Mouse (Mus musculus) heart, embryonic 11.5 days (tissue): ENCODE measurements around the gene BC028528. TPM values are rescaled to one million over a fixed set of nuclear protein-coding genes. Genes with fewer than 3 reads are reported as not detected.
A peak's percentile ranks its signal among the peaks of the same experiment; 100 is the strongest.

Experiments used
- ATAC-seq: fragments of 200-750 bp; cut with Nextera tagmentation; replicated peaks from 2 replicates; pipeline ENCODE4 v1.8.0; 2017; ENCODE audit warnings: moderate library complexity; ENCODE audit not compliant: insufficient number of reproducible peaks, low FRiP score, low TSS enrichment
- H3K27ac ChIP-seq: fragments of 300-500 bp; sonication (generic); 2 replicates; pipeline ENCODE4 v1.5.1; 2014; ENCODE audit warnings: mild to moderate bottlenecking, low read depth, low read length
- H3K27me3 ChIP-seq: fragments of 300-500 bp; sonication (generic); 2 replicates; pipeline ENCODE4 v1.6.1; 2014; ENCODE audit warnings: mild to moderate bottlenecking, low read length, mixed read lengths; ENCODE audit not compliant: control insufficient read depth, insufficient read depth
- H3K36me3 ChIP-seq: fragments of 300-500 bp; sonication (generic); 2 replicates; pipeline ENCODE4 v1.6.1; 2014; ENCODE audit warnings: mild to moderate bottlenecking, low read length, moderate library complexity, mixed read lengths; ENCODE audit not compliant: control insufficient read depth, insufficient read depth
- H3K4me1 ChIP-seq: fragments of 300-500 bp; sonication (generic); 2 replicates; pipeline ENCODE4 v1.6.1; 2014; ENCODE audit warnings: low read length; ENCODE audit not compliant: control insufficient read depth, insufficient read depth
- H3K4me2 ChIP-seq: fragments of 300-500 bp; sonication (generic); 2 replicates; pipeline ENCODE4 v1.6.1; 2014; ENCODE audit warnings: mild to moderate bottlenecking, moderate library complexity
- H3K4me3 ChIP-seq: fragments of 300-500 bp; sonication (generic); 2 replicates; pipeline ENCODE4 v1.5.1; 2014; ENCODE audit warnings: low read depth, low read length
- H3K9ac ChIP-seq: fragments of 300-500 bp; sonication (generic); 2 replicates; pipeline ENCODE4 v1.6.1; 2014; ENCODE audit warnings: mild to moderate bottlenecking, low read depth, low read length, moderate library complexity
- H3K9me3 ChIP-seq: fragments of 300-500 bp; sonication (generic); replicated peaks from 2 replicates; pipeline ENCODE4 v1.6.1; 2016; ENCODE audit warnings: low read length; ENCODE audit not compliant: control insufficient read depth
- WGBS: fragments of 180-500 bp; shearing (Covaris S2); extraction: QIAGEN DNeasy Blood & Tissue Kit; methylation state at CpG from one replicate; pipeline ENCODE4 v1.1.7; 2014; ENCODE audit not compliant: insufficient replicate concordance; 5-methylcytosine and 5-hydroxymethylcytosine counted together
- polyA plus RNA-seq: library from polyadenylated mRNA; unstranded; fragments of >200 nt; fragmentation: Nextera tagmentation; extraction: Ambion mirVana; gene quantifications from 2 replicates; pipeline ENCODE4 v1.2.1, GENCODE M21; 2014

BC028528 gene
- polyA plus RNA-seq, 1 experiment from 2014 or later: 29.3 TPM

GRCm38 (mm10) chr3:95871392-95871867 lies 20.4 kb downstream of the BC028528 start, which contains the start of gene Mrps21:
Mrps21 (minus strand) TSS chr3:95871519.
- H3K4me2 ChIP-seq: peak within 1 kb of the TSS; percentile 80
- WGBS: under 1% methylated on average over 33 of the region's 33 CpGs
- peak within 1 kb of the TSS; percentile 89 for H3K27ac ChIP-seq
- peak within 1 kb of the TSS; percentile 77 for H3K4me3 ChIP-seq
- H3K36me3 ChIP-seq: peaks cover 11% of the 10 kb centered on the region
- peaks cover 11% of the 10 kb centered on the region for H3K4me1 ChIP-seq
- no peaks in the 10 kb centered on the region for H3K9me3 ChIP-seq
- ATAC-seq: peak; percentile 86
- no peaks in the 10 kb centered on the region for H3K27me3 ChIP-seq
- H3K9ac ChIP-seq: peak within 1 kb of the TSS; percentile 91

- Histone ChIP-seq H3K27me3 (no peaks in the 10 kb centered on the region), H3K36me3 (peaks cover 11% of the 10 kb centered on the region), H3K4me3 (peak overlapping the region; percentile 77), H3K4me1 (peaks cover 11% of the 10 kb centered on the region), H3K9ac (peak overlapping the region; percentile 91), H3K27ac (peak overlapping the region; percentile 89), H3K9me3 (no peaks in the 10 kb centered on the region), H3K4me2 (peak overlapping the region; percentile 80)
- 6% methylated on average over 15 of the region's 15 CpGs for WGBS
- ATAC-seq: 0 out of 2 replicates have a peak, but pooled peaks have one; percentile 19
Observed at GRCm38 (mm10) chr3:95870976-95871375, 20.8 kb downstream of the BC028528 start.

GRCm38 (mm10) chr3:95867408-95867807 lies 24.4 kb downstream of the BC028528 start:
- H3K9ac ChIP-seq: no peak overlapping the region
- H3K4me3 ChIP-seq: no peak overlapping the region
- H3K4me1 ChIP-seq: peaks cover 9% of the 10 kb centered on the region
- no peak overlapping the region for H3K4me2 ChIP-seq
- no peak overlapping the region for H3K27ac ChIP-seq
- peaks cover 17% of the 10 kb centered on the region for H3K36me3 ChIP-seq
- H3K27me3 ChIP-seq: no peaks in the 10 kb centered on the region
- no peak for ATAC-seq
- no peaks in the 10 kb centered on the region for H3K9me3 ChIP-seq
- 88% methylated on average over 2 of the region's 2 CpGs for WGBS

- no peak overlapping the region for H3K9ac ChIP-seq
- no peak overlapping the region for H3K4me3 ChIP-seq
- H3K36me3 ChIP-seq: peaks cover 19% of the 10 kb centered on the region
- no peaks in the 10 kb centered on the region for H3K9me3 ChIP-seq
- peaks cover 4% of the 10 kb centered on the region for H3K4me1 ChIP-seq
- H3K4me2 ChIP-seq: no peak overlapping the region
- H3K27me3 ChIP-seq: no peaks in the 10 kb centered on the region
- 85% methylated on average over 5 of the region's 5 CpGs for WGBS
- no peak overlapping the region for H3K27ac ChIP-seq
- ATAC-seq: no peak
Observed at GRCm38 (mm10) chr3:95866071-95866470, 25.7 kb downstream of the BC028528 start.

- Histone ChIP-seq H3K4me2 (no peak overlapping the region), H3K36me3 (peaks cover 19% of the 10 kb centered on the region), H3K4me1 (peaks cover under 1% of the 10 kb centered on the region), H3K4me3 (no peak overlapping the region), H3K27ac (no peak overlapping the region), H3K27me3 (no peaks in the 10 kb centered on the region), H3K9me3 (no peaks in the 10 kb centered on the region), H3K9ac (no peak overlapping the region)
- ATAC-seq: no peak
- 84% methylated on average over 20 of the region's 20 CpGs for WGBS
Observed at GRCm38 (mm10) chr3:95865571-95865970, 26.2 kb downstream of the BC028528 start.

GRCm38 (mm10) chr3:95865050-95865449 lies 26.8 kb downstream of the BC028528 start:
- no peaks in the 10 kb centered on the region for H3K9me3 ChIP-seq
- ATAC-seq: no peak
- no peaks in the 10 kb centered on the region for H3K4me1 ChIP-seq
- no peak overlapping the region for H3K9ac ChIP-seq
- 84% methylated on average over 5 of the region's 5 CpGs for WGBS
- peaks cover 19% of the 10 kb centered on the region for H3K36me3 ChIP-seq
- H3K27me3 ChIP-seq: no peaks in the 10 kb centered on the region
- H3K27ac ChIP-seq: no peak overlapping the region
- no peak overlapping the region for H3K4me3 ChIP-seq
- no peak overlapping the region for H3K4me2 ChIP-seq

- Histone ChIP-seq H3K4me3 (no peak overlapping the region), H3K9me3 (no peaks in the 10 kb centered on the region), H3K9ac (no peak overlapping the region), H3K27me3 (no peaks in the 10 kb centered on the region), H3K4me2 (no peak overlapping the region), H3K27ac (no peak overlapping the region), H3K4me1 (no peaks in the 10 kb centered on the region), H3K36me3 (peaks cover 13% of the 10 kb centered on the region; the same call in 1 of the 2 replicates)
- no peak for ATAC-seq
- WGBS: 62% methylated on average over 7 of the region's 7 CpGs
Observed at GRCm38 (mm10) chr3:95863578-95863977, 28.2 kb downstream of the BC028528 start.

- Histone ChIP-seq H3K4me3 (no peak overlapping the region), H3K9ac (no peak overlapping the region), H3K4me1 (no peaks in the 10 kb centered on the region), H3K27me3 (no peaks in the 10 kb centered on the region), H3K9me3 (no peaks in the 10 kb centered on the region), H3K4me2 (no peak overlapping the region), H3K27ac (no peak overlapping the region), H3K36me3 (peaks cover 8% of the 10 kb centered on the region; the same call in 1 of the 2 replicates)
- ATAC-seq: no peak
- WGBS: 43% methylated on average over 2 of the region's 2 CpGs
Observed at GRCm38 (mm10) chr3:95861796-95862195, 30.0 kb downstream of the BC028528 start.

- Histone ChIP-seq H3K9me3 (no peaks in the 10 kb centered on the region), H3K9ac (no peak overlapping the region), H3K36me3 (peaks cover 8% of the 10 kb centered on the region; the same call in 1 of the 2 replicates), H3K4me1 (no peaks in the 10 kb centered on the region), H3K4me2 (no peak overlapping the region), H3K27me3 (no peaks in the 10 kb centered on the region), H3K4me3 (no peak overlapping the region), H3K27ac (no peak overlapping the region)
- no peak for ATAC-seq
- 69% methylated on average over 10 of the region's 10 CpGs for WGBS
Observed at GRCm38 (mm10) chr3:95861216-95861615, 30.6 kb downstream of the BC028528 start.
